Mouse (Mus musculus): ENCODE data around the gene Ush2a. TPM values are rescaled to one million over a fixed set of nuclear protein-coding genes. Genes with fewer than 3 reads are reported as not detected.

Gene Ush2a
- polyA plus RNA-seq, 2 experiments: 0.01 to 0.11 TPM

GRCm38 (mm10) chr1:188667460-188667859 lies 405.6 kb downstream of the Ush2a start:
- no peak for TF ChIP-seq POLR2A (IDR thresholded peaks at IDR 0.05; ENCODE audit: borderline replicate concordance, extremely low read depth, insufficient read depth, insufficient read length)
- Histone ChIP-seq H3K27ac (replicated peaks; ENCODE audit: low read depth, low read length) (no peak overlapping the region), H3K36me3 (ENCODE audit: control insufficient read depth, insufficient read depth, low read length) (no peaks in the 10 kb centered on the region), H3K9me3 (ENCODE audit: control insufficient read depth, low read length) (no peaks in the 10 kb centered on the region), H3K4me2 (replicated peaks; ENCODE audit: low read depth, low read length, severe bottlenecking) (no peak overlapping the region), H3K4me3 (replicated peaks; ENCODE audit: low read length) (no peak overlapping the region), H3K4me1 (ENCODE audit: control insufficient read depth, insufficient read depth, low read length) (no peaks in the 10 kb centered on the region), H3K27me3 (ENCODE audit: control insufficient read depth, insufficient read depth, low read length) (no peaks in the 10 kb centered on the region), H3K9ac (ENCODE audit: low read depth, low read length, severe bottlenecking) (no peak overlapping the region)
- 59% methylated on average over 8 of the region's 8 CpGs for WGBS
- DNase-seq (ENCODE audit: low spot score) (no peak), ATAC-seq (ENCODE audit: low FRiP score, low read depth) (no peak)

GRCm38 (mm10) chr1:188668513-188668912 lies 406.7 kb downstream of the Ush2a start:
- no peak for TF ChIP-seq POLR2A (IDR thresholded peaks at IDR 0.05; ENCODE audit: borderline replicate concordance, extremely low read depth, insufficient read depth, insufficient read length)
- H3K4me2 ChIP-seq (replicated peaks; ENCODE audit: low read depth, low read length, severe bottlenecking): no peak overlapping the region
- H3K9ac ChIP-seq (ENCODE audit: low read depth, low read length, severe bottlenecking): no peak overlapping the region
- no peaks in the 10 kb centered on the region for H3K4me1 ChIP-seq (ENCODE audit: control insufficient read depth, insufficient read depth, low read length)
- H3K27me3 ChIP-seq (ENCODE audit: control insufficient read depth, insufficient read depth, low read length): no peaks in the 10 kb centered on the region
- no peak overlapping the region for H3K27ac ChIP-seq (replicated peaks; ENCODE audit: low read depth, low read length)
- ATAC-seq (ENCODE audit: low FRiP score, low read depth): no peak
- 74% methylated on average over 12 of the region's 12 CpGs for WGBS
- no peaks in the 10 kb centered on the region for H3K9me3 ChIP-seq (ENCODE audit: control insufficient read depth, low read length)
- no peaks in the 10 kb centered on the region for H3K36me3 ChIP-seq (ENCODE audit: control insufficient read depth, insufficient read depth, low read length)
- no peak overlapping the region for H3K4me3 ChIP-seq (replicated peaks; ENCODE audit: low read length)
- no peak for DNase-seq (ENCODE audit: low spot score)

GRCm38 (mm10) chr1:188672871-188673270 lies 411.0 kb downstream of the Ush2a start:
- TF ChIP-seq POLR2A (IDR thresholded peaks at IDR 0.05; ENCODE audit: borderline replicate concordance, extremely low read depth, insufficient read depth, insufficient read length): no peak
- no peaks in the 10 kb centered on the region for H3K4me1 ChIP-seq (ENCODE audit: control insufficient read depth, insufficient read depth, low read length)
- 84% methylated on average over 12 of the region's 12 CpGs for WGBS
- no peak overlapping the region for H3K4me3 ChIP-seq (replicated peaks; ENCODE audit: low read length)
- H3K27ac ChIP-seq (replicated peaks; ENCODE audit: low read depth, low read length): no peak overlapping the region
- no peaks in the 10 kb centered on the region for H3K9me3 ChIP-seq (ENCODE audit: control insufficient read depth, low read length)
- no peak overlapping the region for H3K9ac ChIP-seq (ENCODE audit: low read depth, low read length, severe bottlenecking)
- no peak for ATAC-seq (ENCODE audit: low FRiP score, low read depth)
- H3K36me3 ChIP-seq (ENCODE audit: control insufficient read depth, insufficient read depth, low read length): no peaks in the 10 kb centered on the region
- no peak for DNase-seq (ENCODE audit: low spot score)
- H3K4me2 ChIP-seq (replicated peaks; ENCODE audit: low read depth, low read length, severe bottlenecking): no peak overlapping the region
- H3K27me3 ChIP-seq (ENCODE audit: control insufficient read depth, insufficient read depth, low read length): no peaks in the 10 kb centered on the region

- no peak for TF ChIP-seq POLR2A (IDR thresholded peaks at IDR 0.05; ENCODE audit: borderline replicate concordance, extremely low read depth, insufficient read depth, insufficient read length)
- Histone ChIP-seq H3K4me1 (ENCODE audit: control insufficient read depth, insufficient read depth, low read length) (no peaks in the 10 kb centered on the region), H3K27ac (replicated peaks; ENCODE audit: low read depth, low read length) (no peak overlapping the region), H3K4me2 (replicated peaks; ENCODE audit: low read depth, low read length, severe bottlenecking) (no peak overlapping the region), H3K4me3 (replicated peaks; ENCODE audit: low read length) (no peak overlapping the region), H3K9me3 (ENCODE audit: control insufficient read depth, low read length) (no peaks in the 10 kb centered on the region), H3K9ac (ENCODE audit: low read depth, low read length, severe bottlenecking) (no peak overlapping the region), H3K36me3 (ENCODE audit: control insufficient read depth, insufficient read depth, low read length) (no peaks in the 10 kb centered on the region), H3K27me3 (ENCODE audit: control insufficient read depth, insufficient read depth, low read length) (no peaks in the 10 kb centered on the region)
- DNase-seq (ENCODE audit: low spot score): no peak
- ATAC-seq (ENCODE audit: low FRiP score, low read depth): no peak
- 61% methylated on average over 8 of the region's 8 CpGs for WGBS
Observed at GRCm38 (mm10) chr1:188674640-188675510, 413.1 kb downstream of the Ush2a start.

GRCm38 (mm10) chr1:188675511-188675863 lies 413.7 kb downstream of the Ush2a start:
- 92% methylated on average over 10 of the region's 10 CpGs for WGBS
- H3K36me3 ChIP-seq (ENCODE audit: control insufficient read depth, insufficient read depth, low read length): no peaks in the 10 kb centered on the region

More at GRCm38 (mm10) chr1:188675511-188675863, 413.7 kb downstream of the Ush2a start:
- H3K9ac ChIP-seq (ENCODE audit: low read depth, low read length, severe bottlenecking): no peak overlapping the region
- no peak overlapping the region for H3K4me2 ChIP-seq (replicated peaks; ENCODE audit: low read depth, low read length, severe bottlenecking)
- TF ChIP-seq POLR2A (IDR thresholded peaks at IDR 0.05; ENCODE audit: borderline replicate concordance, extremely low read depth, insufficient read depth, insufficient read length): no peak
- no peaks in the 10 kb centered on the region for H3K27me3 ChIP-seq (ENCODE audit: control insufficient read depth, insufficient read depth, low read length)
- H3K9me3 ChIP-seq (ENCODE audit: control insufficient read depth, low read length): no peaks in the 10 kb centered on the region
- DNase-seq (ENCODE audit: low spot score) (no peak), ATAC-seq (ENCODE audit: low FRiP score, low read depth) (no peak)
- H3K4me1 ChIP-seq (ENCODE audit: control insufficient read depth, insufficient read depth, low read length): no peaks in the 10 kb centered on the region
- H3K4me3 ChIP-seq (replicated peaks; ENCODE audit: low read length): no peak overlapping the region
- no peak overlapping the region for H3K27ac ChIP-seq (replicated peaks; ENCODE audit: low read depth, low read length)
